Mouse (Mus musculus) midbrain, embryonic 14.5 days (tissue): ENCODE results near the gene Taf11. TPM values are rescaled to one million over a fixed set of nuclear protein-coding genes. Genes with fewer than 3 reads are reported as not detected.

Experiments
- ATAC-seq: fragments of 200-750 bp; cut with Nextera tagmentation; 2 replicates; pipeline ENCODE4 v1.8.0; 2017; ENCODE audit warnings: moderate number of reproducible peaks, moderate library complexity; ENCODE audit not compliant: low FRiP score, low TSS enrichment
- DNase-seq: peaks from one replicate; pipeline ENCODE4 v3.0.0-alpha.2; 2015
- H3K27ac ChIP-seq: fragments of 300-500 bp; sonication (generic); replicated peaks from 2 replicates; pipeline ENCODE4 v1.5.1; 2014; ENCODE audit warnings: mild to moderate bottlenecking, low read depth, low read length, moderate library complexity
- H3K27me3 ChIP-seq: fragments of 300-500 bp; sonication (generic); 2 replicates; pipeline ENCODE4 v1.6.1; 2014; ENCODE audit warnings: low read length, control low read depth, mixed read lengths; ENCODE audit not compliant: control insufficient read depth, insufficient read depth
- H3K36me3 ChIP-seq: fragments of 300-500 bp; sonication (generic); 2 replicates; pipeline ENCODE4 v1.6.1; 2014; ENCODE audit warnings: low read length, control low read depth; ENCODE audit not compliant: control insufficient read depth, insufficient read depth
- H3K4me1 ChIP-seq: fragments of 300-500 bp; sonication (generic); 2 replicates; pipeline ENCODE4 v1.6.1; 2014; ENCODE audit warnings: mild to moderate bottlenecking, antibody characterized with exemption, low read length, control low read depth; ENCODE audit not compliant: control insufficient read depth, insufficient read depth
- H3K4me2 ChIP-seq: fragments of 300-500 bp; sonication (generic); 2 replicates; pipeline ENCODE4 v1.6.1; 2014; ENCODE audit warnings: mild to moderate bottlenecking, low read length, moderate library complexity
- H3K4me3 ChIP-seq: fragments of 300-500 bp; sonication (generic); replicated peaks from 2 replicates; pipeline ENCODE4 v1.5.1; 2014; ENCODE audit warnings: low read depth, low read length
- H3K9ac ChIP-seq: fragments of 300-500 bp; sonication (generic); replicated peaks from 2 replicates; pipeline ENCODE4 v1.6.1; 2014; ENCODE audit warnings: mild to moderate bottlenecking, low read length, moderate library complexity
- H3K9me3 ChIP-seq: fragments of 300-500 bp; sonication (generic); 2 replicates; pipeline ENCODE4 v1.6.1; 2016; ENCODE audit warnings: low read length, control low read depth, mixed read lengths; ENCODE audit not compliant: control insufficient read depth
- WGBS: fragments of 180-500 bp; shearing (Covaris S2); extraction: QIAGEN DNeasy Blood & Tissue Kit; methylation state at CpG from one replicate; pipeline ENCODE4 v1.1.7; 2014; 5-methylcytosine and 5-hydroxymethylcytosine counted together
- polyA plus RNA-seq: library from polyadenylated mRNA; unstranded; fragments of >200 nt; fragmentation: Nextera tagmentation; extraction: Ambion mirVana; gene quantifications from 2 replicates; pipeline ENCODE4 v1.2.1, GENCODE M21; 2014

Taf11 gene
- polyA plus RNA-seq, 1 experiment from 2014 or later, result 64.9 TPM

DNA sequence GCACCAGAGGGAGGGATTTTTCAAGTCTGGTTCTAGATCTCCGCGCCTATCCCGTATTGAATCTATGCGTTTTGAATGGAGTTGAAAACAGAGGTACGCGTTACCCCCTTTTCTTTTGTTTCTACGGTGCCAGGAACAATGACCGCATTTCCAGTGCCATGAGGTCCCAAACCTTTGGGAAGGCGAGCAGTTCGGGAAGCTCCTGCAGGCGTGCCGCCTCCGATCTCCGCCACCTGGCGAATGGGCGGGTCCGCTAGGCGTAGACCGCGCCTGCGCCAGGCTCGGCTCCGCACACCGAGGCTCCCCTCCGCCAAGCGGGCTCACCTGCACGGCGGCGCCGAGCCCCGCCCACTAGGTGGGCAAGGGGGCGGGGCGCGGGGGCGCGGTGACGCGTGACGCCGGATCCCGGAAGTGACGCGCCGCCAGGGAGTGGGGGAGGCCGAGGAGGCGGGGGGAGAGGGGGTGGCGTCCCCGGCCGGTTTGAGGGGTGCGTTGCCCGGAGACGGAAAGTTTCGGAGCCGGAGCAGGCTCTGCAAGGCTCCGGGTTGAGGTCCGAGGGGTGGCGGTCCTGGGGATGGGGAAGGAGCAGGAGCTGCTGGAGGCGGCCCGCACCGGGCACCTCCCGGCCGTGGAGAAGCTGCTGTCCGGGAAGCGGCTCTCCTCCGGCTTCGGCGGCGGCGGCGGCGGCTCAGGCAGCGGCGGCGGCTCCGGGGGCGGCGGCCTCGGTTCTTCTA lies 589 bp downstream of the Taf11 start, which contains the start of gene Anks1:
Anks1 (plus strand) TSS at position 419 of the 734 bp plus-strand sequence.
- DNase-seq (peak; percentile 96), ATAC-seq (peak; percentile 93)
- Histone ChIP-seq H3K9me3 (no peaks in the 10 kb centered on the region), H3K9ac (peak within 1 kb of the TSS; percentile 76), H3K27me3 (no peaks in the 10 kb centered on the region), H3K4me2 (peak within 1 kb of the TSS; percentile 95), H3K36me3 (peaks cover 20% of the 10 kb centered on the region), H3K4me3 (peak within 1 kb of the TSS; percentile 90), H3K4me1 (peaks cover 20% of the 10 kb centered on the region), H3K27ac (peak within 1 kb of the TSS; percentile 90)
- WGBS, result under 1% methylated on average over 76 of the region's 78 CpGs

DNA sequence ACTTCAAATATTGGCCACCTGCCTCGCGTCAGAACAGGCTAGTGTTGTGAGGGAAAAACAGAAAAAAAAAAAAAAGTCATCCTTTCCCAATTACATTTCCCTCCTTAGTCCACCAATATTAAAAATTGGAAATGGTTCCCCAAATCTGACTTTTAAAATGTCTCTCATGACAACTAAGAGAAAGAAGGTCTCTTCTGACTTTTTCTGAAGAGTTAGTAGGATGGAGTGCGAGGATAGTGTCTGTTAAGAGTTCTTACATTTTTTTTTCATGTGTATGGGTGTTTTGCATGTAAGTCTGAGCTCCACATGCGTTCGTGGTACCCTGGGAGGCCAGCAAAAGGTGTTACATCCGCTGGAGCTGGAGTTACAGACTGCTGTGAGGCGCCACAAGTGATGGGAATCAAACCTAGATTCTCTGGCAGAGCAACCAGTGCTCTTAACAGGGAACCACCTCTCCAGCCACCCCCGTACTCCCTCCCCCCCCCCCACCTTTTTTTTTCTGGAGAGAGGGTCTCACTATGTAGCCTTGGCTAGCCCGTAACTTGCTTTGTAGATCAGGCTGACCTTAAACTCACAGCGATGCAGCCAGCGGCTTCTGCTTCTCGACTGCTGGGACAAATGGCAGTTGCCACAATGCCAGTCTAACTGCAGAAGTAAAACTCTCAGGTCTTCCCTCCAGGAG lies 1.3 kb downstream of the Taf11 start:
- H3K4me1 ChIP-seq, result peaks cover 20% of the 10 kb centered on the region
- DNase-seq, result peak; percentile 32
- under 1% methylated on average over 12 of the region's 12 CpGs for WGBS
- no peak for ATAC-seq
- H3K27ac ChIP-seq, result peak overlapping the region; percentile 90
- no peaks in the 10 kb centered on the region for H3K27me3 ChIP-seq
- H3K9me3 ChIP-seq, result no peaks in the 10 kb centered on the region
- H3K4me3 ChIP-seq, result peak overlapping the region; percentile 90
- H3K36me3 ChIP-seq, result peaks cover 21% of the 10 kb centered on the region
- H3K9ac ChIP-seq, result peak overlapping the region; percentile 76
- peak overlapping the region; percentile 95 for H3K4me2 ChIP-seq

DNA sequence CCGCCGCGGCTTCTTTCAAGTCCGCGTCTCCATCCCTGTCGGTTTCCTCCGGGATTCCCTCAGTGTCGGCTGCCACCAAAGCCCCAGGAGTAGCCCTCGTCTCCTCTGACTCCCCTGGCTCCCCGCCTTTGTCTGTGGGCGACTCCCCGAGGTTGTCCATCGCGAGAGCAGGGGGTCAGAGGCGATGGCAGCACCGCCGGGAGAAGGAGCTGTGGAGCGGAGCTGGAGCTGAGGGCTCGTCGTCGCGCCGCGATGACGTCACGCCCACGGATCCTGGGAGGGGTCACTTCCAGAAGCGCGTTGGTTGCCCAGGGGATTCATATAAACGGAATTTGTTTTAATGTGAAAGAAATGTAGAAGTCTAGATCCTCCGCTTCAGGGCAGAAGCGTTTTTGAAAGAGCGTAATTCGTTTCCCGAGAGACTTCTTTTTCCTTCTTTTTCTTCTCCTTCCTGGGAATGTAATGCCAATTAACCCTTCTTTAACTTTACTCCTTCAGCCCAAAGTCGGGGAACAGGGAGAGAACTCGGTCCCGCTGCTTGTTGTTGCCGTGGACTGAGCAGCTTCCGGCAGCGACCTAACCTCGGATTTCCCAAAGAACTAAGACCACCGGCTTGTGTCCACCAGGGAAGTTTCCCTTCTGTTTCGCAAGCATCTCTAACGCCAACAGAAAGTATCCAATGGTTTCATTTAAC lies 2.0 kb downstream of the Taf11 start:
- peaks cover 20% of the 10 kb centered on the region for H3K4me1 ChIP-seq
- WGBS, result under 1% methylated on average over 45 of the region's 45 CpGs
- peaks cover 23% of the 10 kb centered on the region for H3K36me3 ChIP-seq
- peak; percentile 97 for DNase-seq
- peak overlapping the region; percentile 79 for H3K9ac ChIP-seq
- no peaks in the 10 kb centered on the region for H3K9me3 ChIP-seq
- peak; percentile 46 for ATAC-seq
- no peaks in the 10 kb centered on the region for H3K27me3 ChIP-seq
- peak overlapping the region; percentile 95 for H3K4me2 ChIP-seq
- peak overlapping the region; percentile 90 for H3K4me3 ChIP-seq
- H3K27ac ChIP-seq, result peak overlapping the region; percentile 71

- Histone ChIP-seq H3K4me2 (no peak overlapping the region), H3K27ac (no peak overlapping the region), H3K9me3 (no peaks in the 10 kb centered on the region), H3K36me3 (peaks cover 76% of the 10 kb centered on the region), H3K4me3 (no peak overlapping the region), H3K27me3 (no peaks in the 10 kb centered on the region), H3K9ac (no peak overlapping the region), H3K4me1 (no peaks in the 10 kb centered on the region)
- DNase-seq, result no peak
- no peak for ATAC-seq
- WGBS, result 83% methylated on average over 19 of the region's 19 CpGs
These were observed 23.0 kb downstream of the Taf11 start for GRCm38 (mm10) chr17:27886499-27887210.

- no peak overlapping the region for H3K27ac ChIP-seq
- DNase-seq (no peak), ATAC-seq (no peak)
- no peak overlapping the region for H3K4me2 ChIP-seq
- H3K4me1 ChIP-seq, result no peaks in the 10 kb centered on the region
- no peaks in the 10 kb centered on the region for H3K9me3 ChIP-seq
- WGBS, result 95% methylated on average over 6 of the region's 6 CpGs
- H3K9ac ChIP-seq, result no peak overlapping the region
- no peaks in the 10 kb centered on the region for H3K27me3 ChIP-seq
- H3K4me3 ChIP-seq, result no peak overlapping the region
- H3K36me3 ChIP-seq, result peaks cover 79% of the 10 kb centered on the region
These were observed 25.6 kb downstream of the Taf11 start for GRCm38 (mm10) chr17:27883994-27884393.

DNA sequence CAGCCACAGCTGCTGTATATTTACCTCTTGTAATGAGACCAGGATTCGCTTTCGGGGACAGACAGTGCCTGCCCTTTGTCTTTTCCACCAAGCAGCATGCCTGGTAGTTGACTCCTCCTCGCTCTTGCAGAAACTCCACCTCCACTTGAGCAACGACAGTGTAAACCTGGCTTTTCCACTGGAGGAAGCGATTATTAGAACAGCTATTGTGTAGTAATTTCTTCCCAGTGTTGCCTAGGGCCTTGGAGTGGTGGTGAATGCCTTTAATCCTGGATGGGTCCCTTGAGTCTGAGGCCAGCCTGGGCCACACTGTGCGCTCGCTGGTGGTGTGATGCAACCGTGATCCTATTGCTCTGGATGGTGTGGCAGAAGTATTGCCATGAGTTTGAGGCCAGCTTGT lies 26.5 kb downstream of the Taf11 start:
- Histone ChIP-seq H3K27me3 (no peaks in the 10 kb centered on the region), H3K4me1 (no peaks in the 10 kb centered on the region), H3K4me2 (no peak overlapping the region), H3K4me3 (no peak overlapping the region), H3K36me3 (peaks cover 85% of the 10 kb centered on the region), H3K9me3 (no peaks in the 10 kb centered on the region), H3K27ac (no peak overlapping the region), H3K9ac (no peak overlapping the region)
- WGBS, result 96% methylated on average over 8 of the region's 8 CpGs
- no peak for ATAC-seq
- DNase-seq, result no peak

DNA sequence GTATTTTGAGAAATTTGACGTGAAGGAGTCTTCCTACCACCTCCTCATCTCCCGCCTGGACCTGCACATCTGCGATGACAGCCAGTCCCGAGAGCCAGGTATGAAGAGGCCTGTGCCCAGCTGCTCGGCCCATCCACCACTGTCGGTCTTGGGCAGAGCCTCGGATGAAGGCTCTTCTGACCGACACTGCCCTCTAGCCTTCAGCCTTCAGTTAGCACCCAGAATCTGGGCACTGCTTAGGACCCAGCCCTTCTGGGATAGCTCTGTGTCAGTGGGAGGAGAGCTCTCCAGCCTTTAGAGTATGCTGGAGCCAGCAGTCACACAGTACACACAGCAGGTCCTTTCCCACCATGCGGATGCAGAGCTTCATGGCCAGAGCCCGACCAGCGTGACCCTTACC lies 28.1 kb downstream of the Taf11 start:
- Histone ChIP-seq H3K4me1 (no peaks in the 10 kb centered on the region), H3K9ac (no peak overlapping the region), H3K27ac (no peak overlapping the region), H3K4me2 (no peak overlapping the region), H3K9me3 (no peaks in the 10 kb centered on the region), H3K4me3 (no peak overlapping the region), H3K27me3 (no peaks in the 10 kb centered on the region), H3K36me3 (peaks cover 75% of the 10 kb centered on the region)
- ATAC-seq, result no peak
- DNase-seq, result peak; percentile 34
- WGBS, result 68% methylated on average over 11 of the region's 11 CpGs

DNA sequence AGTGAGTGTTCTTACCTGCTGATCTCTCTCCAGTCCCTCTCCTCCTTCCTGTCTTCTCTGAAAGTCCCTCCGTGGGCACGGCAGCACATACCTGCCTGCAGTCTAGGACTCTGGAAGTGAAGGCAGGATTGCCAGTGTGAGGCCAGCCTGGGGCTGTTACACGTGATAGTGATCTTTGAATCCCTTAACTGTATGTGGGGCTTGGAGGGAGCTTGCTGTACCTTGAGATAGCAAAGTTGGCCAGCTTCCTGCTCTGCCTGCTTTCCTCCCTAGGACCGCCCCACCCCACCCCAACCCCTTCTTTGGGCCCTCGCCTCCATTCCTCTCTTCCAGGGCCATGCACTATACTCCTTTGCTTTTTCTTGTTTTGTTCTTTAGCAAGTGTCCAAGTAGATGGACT lies 35.1 kb downstream of the Taf11 start:
- ATAC-seq (no peak), DNase-seq (no peak)
- Histone ChIP-seq H3K4me3 (no peak overlapping the region), H3K36me3 (peaks cover 13% of the 10 kb centered on the region), H3K4me2 (no peak overlapping the region), H3K4me1 (no peaks in the 10 kb centered on the region), H3K9me3 (no peaks in the 10 kb centered on the region), H3K27ac (no peak overlapping the region), H3K9ac (no peak overlapping the region), H3K27me3 (no peaks in the 10 kb centered on the region)
- 77% methylated on average over 5 of the region's 5 CpGs for WGBS
